Mouse (Mus musculus) neural tube, embryonic 11.5 days (tissue): ENCODE data around the gene Ddx49. TPM values are rescaled to one million over a fixed set of nuclear protein-coding genes. Genes with fewer than 3 reads are reported as not detected.

Experiments used
- ATAC-seq: fragments of 200-750 bp; cut with Nextera tagmentation; 2 replicates; pipeline ENCODE4 v1.8.0; 2017; ENCODE audit warnings: moderate number of reproducible peaks, mild to moderate bottlenecking, moderate TSS enrichment, moderate library complexity; ENCODE audit not compliant: insufficient read depth, low FRiP score, low TSS enrichment
- DNase-seq: peaks from one replicate; pipeline ENCODE4 v3.0.0-alpha.2; 2015; ENCODE audit warnings: low spot score
- H3K27ac ChIP-seq: fragments of 300-500 bp; sonication (generic); 2 replicates; pipeline ENCODE4 v1.5.1; 2014; ENCODE audit warnings: low read depth, mild to moderate bottlenecking, low read length
- H3K27me3 ChIP-seq: fragments of 300-500 bp; sonication (generic); 2 replicates; pipeline ENCODE4 v1.6.1; 2014; ENCODE audit warnings: mild to moderate bottlenecking, low read length, mixed read lengths; ENCODE audit not compliant: control insufficient read depth, insufficient read depth
- H3K36me3 ChIP-seq: fragments of 300-500 bp; sonication (generic); 2 replicates; pipeline ENCODE4 v1.6.1; 2014; ENCODE audit warnings: mild to moderate bottlenecking, low read length, moderate library complexity, mixed read lengths; ENCODE audit not compliant: control insufficient read depth, insufficient read depth
- H3K4me1 ChIP-seq: fragments of 300-500 bp; sonication (generic); 2 replicates; pipeline ENCODE4 v1.6.1; 2014; ENCODE audit warnings: low read length, mixed read lengths; ENCODE audit not compliant: control insufficient read depth, insufficient read depth
- H3K4me2 ChIP-seq: fragments of 300-500 bp; sonication (generic); 2 replicates; pipeline ENCODE4 v1.6.1; 2014; ENCODE audit warnings: low read depth, mild to moderate bottlenecking, moderate library complexity
- H3K4me3 ChIP-seq: fragments of 300-500 bp; sonication (generic); 2 replicates; pipeline ENCODE4 v1.5.1; 2014; ENCODE audit warnings: low read depth, low read length
- H3K9ac ChIP-seq: fragments of 300-500 bp; sonication (generic); 2 replicates; pipeline ENCODE4 v1.6.1; 2014; ENCODE audit warnings: mild to moderate bottlenecking, low read length
- H3K9me3 ChIP-seq: fragments of 300-500 bp; sonication (generic); 2 replicates; pipeline ENCODE4 v1.6.1; 2016; ENCODE audit warnings: low read length; ENCODE audit not compliant: control insufficient read depth
- WGBS: fragments of 180-500 bp; shearing (Covaris S2); extraction: QIAGEN DNeasy Blood & Tissue Kit; methylation state at CpG from one replicate; pipeline ENCODE4 v1.1.7; 2014; 5-methylcytosine and 5-hydroxymethylcytosine counted together
- polyA plus RNA-seq: library from polyadenylated mRNA; unstranded; fragments of >200 nt; fragmentation: Nextera tagmentation; extraction: Ambion mirVana; gene quantifications from 2 replicates; pipeline ENCODE4 v1.2.1, GENCODE M21; 2014

Ddx49 gene
- 51.4 and 55.2 TPM in 2 replicates for polyA plus RNA-seq

DNA sequence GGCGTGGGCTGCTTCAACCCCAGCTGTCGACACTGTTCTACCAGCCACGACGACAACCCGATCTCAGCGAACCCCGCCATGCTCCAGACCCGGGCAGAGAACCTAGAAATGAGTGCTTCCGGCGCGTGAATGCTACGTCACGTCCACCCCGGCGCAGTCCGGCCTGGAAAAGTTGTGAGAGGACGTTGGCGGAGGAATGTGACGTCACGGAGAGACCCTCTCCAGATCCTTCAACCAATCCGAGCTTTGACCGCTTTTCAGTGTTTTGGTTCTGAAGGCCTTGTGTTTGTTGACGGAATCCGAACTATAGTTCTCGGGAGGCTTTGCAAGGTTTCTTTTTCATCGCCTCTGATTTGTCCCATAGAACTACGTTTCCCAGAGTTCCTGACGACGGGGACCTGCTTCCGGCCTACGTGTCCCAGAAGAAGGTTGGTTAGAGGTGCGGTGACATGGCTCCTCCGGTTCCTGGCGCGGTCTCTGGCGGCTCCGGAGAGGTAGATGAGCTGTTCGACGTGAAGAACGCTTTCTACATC lies at the start of gene Ddx49, which contains the start of gene Cope:
Ddx49 (minus strand) TSS at position 132 of the 533 bp plus-strand sequence.
Cope (plus strand) TSS at position 161 of the 533 bp plus-strand sequence.
- Histone ChIP-seq H3K4me1 (peaks cover 13% of the 10 kb centered on the region), H3K9me3 (no peaks in the 10 kb centered on the region), H3K4me3 (peak within 1 kb of the TSS; percentile 93), H3K4me2 (peak within 1 kb of the TSS; percentile 91), H3K9ac (peak within 1 kb of the TSS; percentile 71), H3K27me3 (no peaks in the 10 kb centered on the region), H3K36me3 (peaks cover 10% of the 10 kb centered on the region), H3K27ac (no peak within 1 kb of the TSS)
- ATAC-seq: peak; percentile 94
- 0% methylated on average over 40 of the region's 40 CpGs for WGBS
- DNase-seq: peak; percentile 96

DNA sequence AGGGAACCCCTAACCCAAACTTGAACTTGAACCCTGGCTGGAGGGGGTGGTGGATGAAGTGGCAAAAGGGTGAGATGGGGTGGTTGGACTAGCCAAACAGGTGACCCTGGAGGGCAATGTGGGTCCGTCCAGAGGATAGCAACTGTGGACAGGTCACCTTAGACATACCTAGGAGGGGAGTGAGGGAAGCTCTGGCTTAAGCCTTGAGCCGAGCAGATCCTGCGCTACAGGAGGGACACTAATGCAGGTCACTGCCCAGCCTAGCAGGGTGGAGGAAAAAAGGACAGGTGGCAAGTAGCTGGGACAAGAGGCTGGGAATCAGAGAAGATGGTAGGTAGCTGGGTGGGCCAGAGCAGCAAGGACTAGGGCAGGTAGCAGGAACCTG lies 49.7 kb upstream of the Ddx49 start:
- H3K27me3 ChIP-seq: no peaks in the 10 kb centered on the region
- peak overlapping the region; percentile 93 for H3K4me3 ChIP-seq
- no peaks in the 10 kb centered on the region for H3K36me3 ChIP-seq
- ATAC-seq (no peak), DNase-seq (no peak)
- 29% methylated on average over 3 of the region's 3 CpGs for WGBS
- peaks cover 20% of the 10 kb centered on the region for H3K4me1 ChIP-seq
- no peak overlapping the region for H3K27ac ChIP-seq
- H3K4me2 ChIP-seq: peak overlapping the region; percentile 95
- H3K9ac ChIP-seq: peak overlapping the region; percentile 94
- H3K9me3 ChIP-seq: no peaks in the 10 kb centered on the region

DNA sequence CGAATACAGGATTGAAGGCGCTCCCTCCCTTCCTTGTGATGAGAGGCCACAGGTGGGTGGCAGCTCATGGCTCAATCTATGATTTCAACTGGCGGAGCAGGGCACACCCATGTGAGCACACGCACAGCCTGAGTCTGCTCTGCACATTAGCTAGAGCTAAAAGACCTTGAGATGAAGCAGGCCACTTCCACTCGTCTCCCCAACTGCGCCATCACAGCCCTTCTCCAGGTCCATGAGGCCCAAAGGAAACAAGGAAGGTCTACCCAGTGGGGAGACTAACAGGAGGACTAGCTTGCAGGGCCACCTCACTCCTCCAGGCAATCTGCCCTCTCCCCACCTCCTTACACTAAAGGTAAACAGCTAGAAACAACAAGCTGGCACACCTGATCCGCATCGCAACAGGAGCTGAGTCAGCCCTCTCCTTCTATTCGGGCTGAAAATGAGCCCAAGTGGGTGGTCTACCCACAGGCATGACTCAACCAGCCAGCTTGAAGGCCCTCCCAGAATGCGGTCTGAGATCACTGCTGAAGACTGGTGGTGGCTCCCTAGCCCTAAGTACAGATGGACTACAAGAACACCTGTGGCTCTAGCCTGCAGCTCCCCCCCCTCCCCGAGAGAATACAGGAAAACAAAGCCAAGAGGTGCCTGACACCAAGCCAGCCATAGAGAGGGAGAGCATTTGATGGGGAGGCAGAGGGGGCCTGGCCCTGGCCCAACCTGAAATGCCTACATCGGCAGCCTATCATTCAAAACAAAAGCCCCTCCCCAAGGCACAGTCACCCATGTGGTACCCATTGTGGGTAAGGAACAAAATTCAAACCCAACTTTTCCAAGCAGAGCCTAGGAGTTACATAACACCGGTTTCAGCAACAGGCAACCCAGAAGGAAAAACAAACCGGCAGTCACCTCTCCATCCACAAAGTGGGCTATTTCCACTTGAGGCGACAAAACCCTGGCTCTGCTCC lies 49.0 kb upstream of the Ddx49 start:
- Histone ChIP-seq H3K4me3 (peak overlapping the region; percentile 93), H3K9ac (peak overlapping the region; percentile 94), H3K4me1 (peaks cover 20% of the 10 kb centered on the region), H3K9me3 (no peaks in the 10 kb centered on the region), H3K36me3 (peaks cover 2% of the 10 kb centered on the region; the same call in 1 of the 2 replicates), H3K4me2 (peak overlapping the region; percentile 95), H3K27me3 (no peaks in the 10 kb centered on the region), H3K27ac (no peak overlapping the region)
- 64% methylated on average over 15 of the region's 15 CpGs for WGBS
- no peak for ATAC-seq
- no peak for DNase-seq

DNA sequence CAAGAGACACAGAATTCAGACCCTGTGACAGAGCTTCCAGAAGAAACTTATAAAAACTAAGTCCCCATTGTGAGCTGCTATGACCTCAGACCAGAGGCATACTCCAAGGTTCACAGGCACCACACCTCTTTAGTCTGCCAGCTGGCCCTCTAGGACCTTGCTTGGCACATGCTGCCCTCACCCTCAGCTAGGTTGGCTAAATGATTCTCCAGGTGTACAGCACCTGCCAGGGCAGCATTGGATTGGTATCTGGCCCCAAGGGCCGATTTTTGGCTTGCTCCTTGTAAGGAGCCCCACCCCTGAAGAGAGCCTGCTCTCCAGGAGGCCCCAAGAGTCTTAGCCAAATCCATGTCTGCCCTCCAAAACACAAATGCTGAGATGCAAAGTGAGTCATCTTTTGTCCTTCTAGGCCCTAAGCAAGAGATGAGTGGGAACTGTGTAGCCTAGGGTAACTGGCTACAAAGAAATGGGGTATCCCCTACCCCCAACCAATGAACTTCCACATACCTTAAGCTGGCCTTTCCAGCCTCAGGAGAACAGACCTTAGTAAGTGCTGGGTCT lies 45.7 kb upstream of the Ddx49 start:
- no peak overlapping the region for H3K4me2 ChIP-seq
- peaks cover 20% of the 10 kb centered on the region for H3K4me1 ChIP-seq
- H3K36me3 ChIP-seq: peaks cover 9% of the 10 kb centered on the region
- no peaks in the 10 kb centered on the region for H3K9me3 ChIP-seq
- DNase-seq (no peak), ATAC-seq (no peak)
- 76% methylated on average over 1 of the region's 1 CpGs for WGBS
- H3K27me3 ChIP-seq: no peaks in the 10 kb centered on the region
- H3K4me3 ChIP-seq: no peak overlapping the region
- no peak overlapping the region for H3K9ac ChIP-seq
- no peak overlapping the region for H3K27ac ChIP-seq

DNA sequence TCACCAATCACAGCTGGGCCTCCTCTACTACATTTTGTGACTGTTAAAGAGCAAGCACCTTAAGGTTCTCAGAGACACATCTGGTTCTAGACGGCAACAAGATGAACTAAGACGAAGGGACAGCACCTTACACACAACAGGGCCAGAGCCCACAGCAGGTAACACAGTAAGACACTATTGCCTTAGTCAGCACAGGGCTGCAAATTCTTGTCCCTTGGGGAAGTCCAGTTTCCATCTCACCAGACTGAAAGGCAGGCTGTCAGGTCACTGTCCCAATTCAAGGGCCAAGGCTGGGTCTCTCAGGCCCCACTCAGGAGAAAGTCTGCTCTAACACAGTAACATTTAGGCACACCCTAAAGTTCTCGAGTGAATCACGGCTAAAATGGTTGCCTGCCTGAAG lies 45.2 kb upstream of the Ddx49 start:
- no peak overlapping the region for H3K27ac ChIP-seq
- no peak overlapping the region for H3K4me3 ChIP-seq
- peaks cover 20% of the 10 kb centered on the region for H3K4me1 ChIP-seq
- WGBS: 93% methylated on average over 4 of the region's 4 CpGs
- no peak overlapping the region for H3K9ac ChIP-seq
- no peak for ATAC-seq
- no peak for DNase-seq
- peaks cover 9% of the 10 kb centered on the region for H3K36me3 ChIP-seq
- no peaks in the 10 kb centered on the region for H3K27me3 ChIP-seq
- H3K4me2 ChIP-seq: no peak overlapping the region
- H3K9me3 ChIP-seq: no peaks in the 10 kb centered on the region

DNA sequence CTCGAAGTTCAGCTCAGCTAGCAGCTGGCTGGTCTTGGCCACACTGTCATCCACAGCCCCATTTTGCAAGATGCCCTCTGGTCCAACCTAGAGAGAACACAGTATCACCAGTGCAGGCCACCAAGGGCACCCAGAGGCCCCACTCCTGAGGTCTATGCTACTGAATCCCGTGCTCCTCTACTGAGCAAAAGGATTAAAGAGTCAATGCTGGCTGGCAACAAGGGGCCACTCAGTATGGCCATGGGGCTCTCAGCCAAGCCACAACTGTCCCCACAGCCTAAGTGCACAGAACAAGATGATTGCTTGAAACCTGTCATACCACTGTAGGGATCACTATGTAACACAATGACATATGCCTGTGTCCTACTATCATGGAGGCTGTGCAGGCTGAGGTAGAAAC lies 42.0 kb upstream of the Ddx49 start:
- Histone ChIP-seq H3K36me3 (peaks cover 16% of the 10 kb centered on the region), H3K27ac (no peak overlapping the region), H3K9ac (no peak overlapping the region), H3K4me1 (no peaks in the 10 kb centered on the region), H3K9me3 (no peaks in the 10 kb centered on the region), H3K27me3 (no peaks in the 10 kb centered on the region), H3K4me3 (no peak overlapping the region), H3K4me2 (no peak overlapping the region)
- WGBS: 94% methylated on average over 2 of the region's 2 CpGs
- ATAC-seq (no peak), DNase-seq (no peak)

DNA sequence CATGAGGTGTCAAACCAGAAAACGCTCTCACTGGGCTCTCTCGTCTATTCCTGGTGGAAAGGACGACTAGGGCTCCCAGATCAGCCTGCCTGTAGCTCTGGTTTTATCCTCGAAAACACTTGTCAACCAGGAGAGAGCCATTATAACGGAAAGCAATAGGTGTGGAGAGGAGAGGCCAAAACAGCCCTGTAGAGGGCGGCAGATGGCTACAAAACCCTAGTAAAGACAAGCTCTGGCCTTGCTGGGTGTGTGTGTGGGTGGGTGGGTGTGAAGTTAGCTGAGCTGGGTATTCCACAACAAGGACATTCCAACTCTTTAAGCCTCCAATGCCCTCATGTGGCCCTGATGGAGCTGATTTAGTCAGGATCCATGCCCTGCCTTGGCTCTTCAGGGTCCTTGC lies 41.4 kb upstream of the Ddx49 start:
- Histone ChIP-seq H3K9ac (no peak overlapping the region), H3K4me1 (no peaks in the 10 kb centered on the region), H3K27ac (no peak overlapping the region), H3K4me2 (no peak overlapping the region), H3K27me3 (no peaks in the 10 kb centered on the region), H3K36me3 (peaks cover 19% of the 10 kb centered on the region), H3K4me3 (no peak overlapping the region), H3K9me3 (no peaks in the 10 kb centered on the region)
- ATAC-seq (no peak), DNase-seq (no peak)
- WGBS: 57% methylated on average over 6 of the region's 6 CpGs

DNA sequence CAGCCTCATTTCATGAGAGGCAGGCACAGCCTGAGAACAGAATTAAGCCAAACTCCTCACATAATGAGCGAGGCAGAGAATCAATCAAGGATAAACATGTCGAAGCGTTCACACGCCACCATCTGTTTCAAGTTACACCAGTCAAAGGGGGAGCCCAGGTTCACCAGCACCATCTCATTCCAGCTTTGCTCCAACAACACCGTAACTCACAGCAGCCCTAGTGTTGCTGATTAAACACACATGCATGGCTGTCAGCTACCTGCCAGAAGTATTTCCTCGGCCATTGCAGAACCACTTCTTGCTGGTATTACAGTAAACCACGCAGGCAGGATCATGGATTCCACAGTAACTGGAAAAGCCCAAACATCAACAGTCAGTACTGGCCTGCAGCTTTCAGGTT lies 40.8 kb upstream of the Ddx49 start:
- Histone ChIP-seq H3K4me3 (no peak overlapping the region), H3K4me2 (no peak overlapping the region), H3K27me3 (no peaks in the 10 kb centered on the region), H3K4me1 (no peaks in the 10 kb centered on the region), H3K27ac (no peak overlapping the region), H3K36me3 (peaks cover 21% of the 10 kb centered on the region), H3K9ac (no peak overlapping the region), H3K9me3 (no peaks in the 10 kb centered on the region)
- 63% methylated on average over 7 of the region's 7 CpGs for WGBS
- no peak for ATAC-seq
- DNase-seq: no peak
